Mouse (Mus musculus): ENCODE results near the gene Cdca8. TPM values are rescaled to one million over a fixed set of nuclear protein-coding genes. Genes with fewer than 3 reads are reported as not detected.

The Cdca8 gene
- polyA plus RNA-seq, 1 experiment from 2014 or later: 122 TPM

DNA sequence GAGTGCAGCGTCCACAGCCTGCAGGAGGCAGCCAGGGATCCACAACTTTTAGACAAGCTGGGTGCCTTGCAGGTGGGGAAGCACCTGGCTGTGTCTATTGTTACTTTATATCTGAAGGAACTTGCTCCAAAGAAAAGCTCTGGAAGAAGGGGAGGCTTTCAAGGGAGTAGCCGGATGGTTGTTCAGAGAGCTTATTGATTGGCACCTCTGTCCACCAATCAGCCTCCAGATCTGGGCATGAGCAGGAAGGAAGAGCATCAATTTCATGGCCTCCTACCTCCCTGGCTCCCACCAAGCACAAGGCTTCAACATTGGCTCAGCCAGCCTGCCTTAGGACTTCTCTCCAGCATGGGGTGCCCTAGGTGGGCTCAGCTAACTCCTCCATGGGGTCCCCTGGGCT, 34.2 kb upstream of the Cdca8 start:
- WGBS: 67% methylated on average over 2 of the region's 2 CpGs
- H3K27me3 ChIP-seq (ENCODE audit: control insufficient read depth, insufficient read depth, low read length): 0 out of 2 replicates have a peak, but pooled peaks cover 7% of the 10 kb centered on the region
- ATAC-seq (replicated peaks; ENCODE audit: extremely low read depth, insufficient read depth, low FRiP score): no peak

DNA sequence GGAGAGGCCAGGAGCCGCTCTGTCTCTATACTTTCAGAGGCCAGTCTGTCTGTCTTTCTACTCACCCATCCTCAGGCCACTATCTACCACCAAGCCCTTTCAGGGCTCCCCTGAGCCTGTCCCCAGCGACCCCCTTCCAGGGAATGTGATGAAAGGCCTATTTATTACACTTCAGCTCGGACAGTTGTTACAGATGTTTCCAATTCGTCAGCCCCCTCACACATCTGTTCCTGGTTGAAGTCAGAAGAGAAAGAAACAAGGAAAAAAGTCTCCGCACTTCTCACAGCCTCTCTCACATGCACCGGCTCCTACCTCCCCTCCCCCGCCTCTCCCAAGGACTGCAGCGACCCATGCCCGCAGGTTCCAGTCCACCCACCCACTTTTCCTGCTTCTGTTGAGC, 33.2 kb upstream of the Cdca8 start:
- 47% methylated on average over 9 of the region's 9 CpGs for WGBS
- no peak for ATAC-seq (replicated peaks; ENCODE audit: extremely low read depth, insufficient read depth, low FRiP score)
- Histone ChIP-seq H3K36me3 (ENCODE audit: control insufficient read depth, insufficient read depth) (no peaks in the 10 kb centered on the region), H3K9me3 (replicated peaks; ENCODE audit: control insufficient read depth, low read length) (no peaks in the 10 kb centered on the region), H3K4me3 (ENCODE audit: low read length) (no peak overlapping the region), H3K27me3 (ENCODE audit: control insufficient read depth, insufficient read depth, low read length) (0 out of 2 replicates have a peak, but pooled peaks cover 7% of the 10 kb centered on the region), H3K4me2 (ENCODE audit: low read depth, low read length) (no peak overlapping the region), H3K27ac (ENCODE audit: low read length) (no peak overlapping the region), H3K9ac (ENCODE audit: low read length) (no peak overlapping the region), H3K4me1 (ENCODE audit: control insufficient read depth, insufficient read depth, low read length) (no peaks in the 10 kb centered on the region)

More for the DNA sequence above, 34.2 kb upstream of the Cdca8 start:
- H3K9me3 ChIP-seq (replicated peaks; ENCODE audit: control insufficient read depth, low read length): no peaks in the 10 kb centered on the region
- H3K4me3 ChIP-seq (ENCODE audit: low read length): no peak overlapping the region
- H3K4me2 ChIP-seq (ENCODE audit: low read depth, low read length): no peak overlapping the region
- no peak overlapping the region for H3K9ac ChIP-seq (ENCODE audit: low read length)
- no peak overlapping the region for H3K27ac ChIP-seq (ENCODE audit: low read length)
- H3K36me3 ChIP-seq (ENCODE audit: control insufficient read depth, insufficient read depth): no peaks in the 10 kb centered on the region
- no peaks in the 10 kb centered on the region for H3K4me1 ChIP-seq (ENCODE audit: control insufficient read depth, insufficient read depth, low read length)

DNA sequence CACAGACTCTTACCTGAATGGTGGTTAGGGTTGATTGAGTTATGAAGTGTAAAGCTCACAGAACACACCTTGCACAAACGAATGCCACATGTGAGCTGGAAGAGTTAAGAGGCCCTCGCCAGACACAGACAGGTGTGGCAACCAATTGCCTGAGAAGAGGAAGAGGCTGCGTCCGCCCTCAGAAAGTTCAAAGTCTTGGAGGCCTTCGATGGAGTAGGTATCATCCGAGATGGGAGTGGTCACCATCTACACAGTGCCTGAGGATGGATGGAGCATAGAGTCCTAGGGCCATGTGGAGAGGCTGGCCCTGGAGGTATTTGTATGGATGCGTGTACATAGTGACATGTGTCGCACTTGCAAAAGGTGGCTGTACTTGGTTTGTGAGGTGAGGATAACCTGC, 32.0 kb upstream of the Cdca8 start:
- no peak overlapping the region for H3K4me2 ChIP-seq (ENCODE audit: low read depth, low read length)
- 69% methylated on average over 8 of the region's 8 CpGs for WGBS
- H3K27me3 ChIP-seq (ENCODE audit: control insufficient read depth, insufficient read depth, low read length): 0 out of 2 replicates have a peak, but pooled peaks cover 7% of the 10 kb centered on the region
- H3K9ac ChIP-seq (ENCODE audit: low read length): no peak overlapping the region
- no peak for ATAC-seq (replicated peaks; ENCODE audit: extremely low read depth, insufficient read depth, low FRiP score)
- no peaks in the 10 kb centered on the region for H3K36me3 ChIP-seq (ENCODE audit: control insufficient read depth, insufficient read depth)
- H3K27ac ChIP-seq (ENCODE audit: low read length): no peak overlapping the region
- H3K4me1 ChIP-seq (ENCODE audit: control insufficient read depth, insufficient read depth, low read length): no peaks in the 10 kb centered on the region
- H3K9me3 ChIP-seq (replicated peaks; ENCODE audit: control insufficient read depth, low read length): no peaks in the 10 kb centered on the region
- no peak overlapping the region for H3K4me3 ChIP-seq (ENCODE audit: low read length)

DNA sequence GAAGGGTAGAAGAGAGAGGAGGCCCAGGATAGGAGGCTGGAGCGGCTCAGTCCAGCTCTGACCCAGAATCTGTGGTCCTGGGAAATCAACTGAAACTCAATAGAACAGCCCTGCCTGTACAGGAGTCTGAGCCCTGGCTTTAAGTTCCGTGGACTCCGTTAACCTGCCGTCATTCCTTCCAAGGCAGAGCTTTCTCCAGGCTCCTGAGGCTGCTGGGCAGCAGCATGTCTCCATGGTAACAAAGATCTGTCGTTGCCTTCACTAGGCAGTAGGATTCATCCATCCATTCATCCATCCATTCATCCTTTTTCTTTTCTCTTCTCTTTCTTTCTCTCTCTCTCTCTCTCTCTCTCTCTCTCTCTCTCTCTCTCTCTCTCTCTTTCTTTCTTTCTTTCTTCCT, 31.6 kb upstream of the Cdca8 start:
- Histone ChIP-seq H3K4me1 (ENCODE audit: control insufficient read depth, insufficient read depth, low read length) (no peaks in the 10 kb centered on the region), H3K4me3 (ENCODE audit: low read length) (no peak overlapping the region), H3K4me2 (ENCODE audit: low read depth, low read length) (no peak overlapping the region), H3K36me3 (ENCODE audit: control insufficient read depth, insufficient read depth) (no peaks in the 10 kb centered on the region), H3K9me3 (replicated peaks; ENCODE audit: control insufficient read depth, low read length) (no peaks in the 10 kb centered on the region), H3K9ac (ENCODE audit: low read length) (no peak overlapping the region), H3K27ac (ENCODE audit: low read length) (no peak overlapping the region), H3K27me3 (ENCODE audit: control insufficient read depth, insufficient read depth, low read length) (0 out of 2 replicates have a peak, but pooled peaks cover 7% of the 10 kb centered on the region)
- WGBS: 53% methylated on average over 5 of the region's 5 CpGs
- ATAC-seq (replicated peaks; ENCODE audit: extremely low read depth, insufficient read depth, low FRiP score): no peak

DNA sequence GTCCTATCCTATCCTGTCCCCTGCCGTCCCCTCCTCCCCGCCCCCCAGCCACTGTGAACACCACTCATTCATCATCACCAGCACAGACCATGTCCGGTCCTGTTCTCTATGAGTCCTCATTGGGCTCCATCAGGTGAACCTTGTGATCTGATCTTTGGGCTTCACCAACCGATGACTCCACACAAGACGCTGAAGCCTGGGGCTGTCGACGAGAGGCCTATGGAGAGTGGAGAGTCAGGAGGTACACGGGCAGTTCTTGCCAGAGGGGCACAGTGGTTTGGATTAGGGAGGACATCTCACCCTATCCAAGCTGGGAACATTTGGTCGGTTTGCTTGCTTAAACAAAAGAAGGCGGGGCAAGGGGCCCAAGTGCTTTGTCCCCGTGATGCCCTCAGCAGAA, 31.1 kb upstream of the Cdca8 start:
- Histone ChIP-seq H3K36me3 (ENCODE audit: control insufficient read depth, insufficient read depth) (no peaks in the 10 kb centered on the region), H3K4me1 (ENCODE audit: control insufficient read depth, insufficient read depth, low read length) (no peaks in the 10 kb centered on the region), H3K4me2 (ENCODE audit: low read depth, low read length) (no peak overlapping the region), H3K27ac (ENCODE audit: low read length) (no peak overlapping the region), H3K9me3 (replicated peaks; ENCODE audit: control insufficient read depth, low read length) (no peaks in the 10 kb centered on the region), H3K9ac (ENCODE audit: low read length) (no peak overlapping the region), H3K4me3 (ENCODE audit: low read length) (no peak overlapping the region), H3K27me3 (ENCODE audit: control insufficient read depth, insufficient read depth, low read length) (0 out of 2 replicates have a peak, but pooled peaks cover 7% of the 10 kb centered on the region)
- 65% methylated on average over 11 of the region's 11 CpGs for WGBS
- ATAC-seq (replicated peaks; ENCODE audit: extremely low read depth, insufficient read depth, low FRiP score): no peak

DNA sequence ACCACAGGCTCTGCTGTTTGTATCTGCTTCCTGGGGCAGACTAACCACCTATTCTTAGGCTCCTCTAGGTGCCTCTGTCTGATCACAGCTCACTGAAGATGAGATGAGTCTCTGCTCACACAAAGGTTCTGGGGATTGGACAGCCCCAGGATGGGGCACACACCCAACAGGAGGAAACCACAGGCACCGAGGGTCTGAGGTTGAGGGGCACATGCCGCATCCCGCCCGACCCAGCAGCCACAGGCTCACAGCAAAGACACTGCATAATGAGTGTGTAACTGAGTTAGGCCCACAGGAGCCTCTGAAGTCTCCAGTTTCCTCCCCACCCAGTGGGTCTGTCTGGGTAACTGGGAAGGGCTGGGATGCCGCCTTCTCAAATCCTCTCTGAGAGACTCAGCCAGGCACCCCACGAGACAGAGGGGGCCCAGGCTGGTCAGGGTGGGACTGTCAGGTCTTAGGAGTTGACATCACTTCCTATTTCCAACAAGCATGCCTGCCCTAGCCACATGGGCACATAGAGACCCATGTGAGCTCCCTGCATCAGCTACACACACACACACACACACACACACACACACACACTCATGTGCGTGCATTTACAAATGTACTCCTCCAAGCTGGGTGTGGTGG, 30.2 kb upstream of the Cdca8 start:
- Histone ChIP-seq H3K27ac (ENCODE audit: low read length) (no peak overlapping the region), H3K9me3 (replicated peaks; ENCODE audit: control insufficient read depth, low read length) (no peaks in the 10 kb centered on the region), H3K4me3 (ENCODE audit: low read length) (no peak overlapping the region), H3K27me3 (ENCODE audit: control insufficient read depth, insufficient read depth, low read length) (0 out of 2 replicates have a peak, but pooled peaks cover 7% of the 10 kb centered on the region), H3K9ac (ENCODE audit: low read length) (no peak overlapping the region), H3K4me1 (ENCODE audit: control insufficient read depth, insufficient read depth, low read length) (no peaks in the 10 kb centered on the region), H3K4me2 (ENCODE audit: low read depth, low read length) (no peak overlapping the region), H3K36me3 (ENCODE audit: control insufficient read depth, insufficient read depth) (no peaks in the 10 kb centered on the region)
- WGBS: 67% methylated on average over 7 of the region's 7 CpGs
- no peak; the same call in 1 of the 2 replicates for ATAC-seq (replicated peaks; ENCODE audit: extremely low read depth, insufficient read depth, low FRiP score)

DNA sequence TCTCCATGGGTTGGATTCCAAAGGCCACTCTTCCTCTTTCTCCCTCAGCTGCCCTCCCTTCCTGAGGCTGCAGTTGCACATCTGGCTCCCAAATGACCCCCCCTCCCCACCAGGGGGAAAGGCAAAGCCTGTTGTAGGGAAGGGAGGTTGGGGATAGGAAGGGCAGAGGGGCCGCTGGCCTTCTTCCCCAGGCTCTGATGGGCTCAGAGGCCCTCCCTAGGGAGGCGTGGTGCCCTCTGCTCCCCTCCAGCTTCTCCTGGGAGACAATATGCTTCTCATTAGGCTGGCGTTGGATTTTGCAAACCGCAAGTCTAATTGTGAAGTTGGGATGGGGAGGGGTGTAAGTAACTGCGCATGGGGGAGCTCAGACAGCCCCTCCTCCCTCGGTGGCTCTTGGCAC, 29.6 kb upstream of the Cdca8 start:
- H3K36me3 ChIP-seq (ENCODE audit: control insufficient read depth, insufficient read depth): no peaks in the 10 kb centered on the region
- no peak for ATAC-seq (replicated peaks; ENCODE audit: extremely low read depth, insufficient read depth, low FRiP score)
- 0 out of 2 replicates have a peak, but pooled peaks cover 7% of the 10 kb centered on the region for H3K27me3 ChIP-seq (ENCODE audit: control insufficient read depth, insufficient read depth, low read length)
- H3K9ac ChIP-seq (ENCODE audit: low read length): no peak overlapping the region
- H3K4me1 ChIP-seq (ENCODE audit: control insufficient read depth, insufficient read depth, low read length): no peaks in the 10 kb centered on the region
- WGBS: 56% methylated on average over 6 of the region's 6 CpGs
- H3K27ac ChIP-seq (ENCODE audit: low read length): no peak overlapping the region
- no peaks in the 10 kb centered on the region for H3K9me3 ChIP-seq (replicated peaks; ENCODE audit: control insufficient read depth, low read length)
- no peak overlapping the region for H3K4me3 ChIP-seq (ENCODE audit: low read length)
- no peak overlapping the region for H3K4me2 ChIP-seq (ENCODE audit: low read depth, low read length)

DNA sequence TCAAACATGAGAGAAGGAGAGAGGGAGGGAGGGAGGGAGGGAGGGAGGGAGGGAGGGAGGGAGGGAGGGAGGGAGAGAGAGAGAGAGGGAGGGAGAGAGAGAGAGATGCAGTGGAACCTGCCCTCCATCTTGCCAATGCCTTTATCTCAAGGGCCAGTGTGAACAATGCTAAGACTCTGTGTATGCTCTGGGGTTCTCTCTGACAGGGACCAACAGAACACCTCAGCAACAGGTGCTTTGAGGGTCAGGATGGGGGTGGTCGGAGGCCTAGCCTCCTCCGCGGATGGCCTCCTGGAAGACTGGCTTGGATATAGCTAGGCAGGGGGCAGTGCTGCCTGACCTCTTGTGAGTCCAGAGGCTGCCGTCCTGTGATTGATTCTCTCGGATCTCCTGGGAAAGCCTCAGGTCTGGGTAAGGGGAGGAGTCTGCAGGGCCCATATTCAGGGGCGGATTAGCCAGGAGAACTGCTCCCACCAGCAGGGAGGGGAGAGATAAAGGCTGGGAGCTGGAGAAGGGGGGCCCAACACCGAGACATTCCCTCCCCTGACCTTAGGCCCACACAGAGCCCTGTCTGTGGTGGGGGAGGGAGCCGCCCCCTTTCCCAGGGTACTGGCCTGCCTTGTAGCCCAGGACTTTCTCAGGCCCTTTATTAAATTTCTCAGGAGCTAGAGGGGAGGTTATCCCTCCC, 25.9 kb upstream of the Cdca8 start:
- H3K9ac ChIP-seq (ENCODE audit: low read length): no peak overlapping the region
- H3K36me3 ChIP-seq (ENCODE audit: control insufficient read depth, insufficient read depth): no peaks in the 10 kb centered on the region
- WGBS: 20% methylated on average over 8 of the region's 8 CpGs
- no peaks in the 10 kb centered on the region for H3K4me1 ChIP-seq (ENCODE audit: control insufficient read depth, insufficient read depth, low read length)
- no peaks in the 10 kb centered on the region for H3K27me3 ChIP-seq (ENCODE audit: control insufficient read depth, insufficient read depth, low read length)
- H3K4me3 ChIP-seq (ENCODE audit: low read length): no peak overlapping the region
- no peaks in the 10 kb centered on the region for H3K9me3 ChIP-seq (replicated peaks; ENCODE audit: control insufficient read depth, low read length)
- ATAC-seq (replicated peaks; ENCODE audit: extremely low read depth, insufficient read depth, low FRiP score): no peak
- H3K4me2 ChIP-seq (ENCODE audit: low read depth, low read length): no peak overlapping the region
- H3K27ac ChIP-seq (ENCODE audit: low read length): no peak overlapping the region

DNA sequence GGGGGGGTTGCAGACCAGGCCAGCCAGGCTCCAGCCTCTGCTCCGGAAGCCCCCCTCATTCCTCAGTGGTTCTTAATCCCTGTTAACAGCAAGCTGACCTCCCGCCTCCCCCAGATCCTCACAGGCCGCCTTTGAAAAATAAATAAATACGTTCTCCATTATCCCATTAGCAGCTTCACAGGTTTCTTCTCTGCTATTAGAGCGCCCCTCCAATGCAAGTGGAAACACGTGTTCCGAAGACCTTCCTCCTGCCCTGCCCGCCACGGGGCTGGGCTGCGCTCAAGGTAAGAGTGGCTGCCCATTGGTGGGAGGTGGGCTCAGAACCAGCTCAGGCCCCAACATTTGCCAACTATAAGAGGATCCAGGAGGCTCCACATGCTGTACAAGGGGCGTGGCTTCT, 23.5 kb upstream of the Cdca8 start:
- Histone ChIP-seq H3K9me3 (replicated peaks; ENCODE audit: control insufficient read depth, low read length) (no peaks in the 10 kb centered on the region), H3K4me1 (ENCODE audit: control insufficient read depth, insufficient read depth, low read length) (no peaks in the 10 kb centered on the region), H3K4me3 (ENCODE audit: low read length) (no peak overlapping the region), H3K9ac (ENCODE audit: low read length) (no peak overlapping the region), H3K27ac (ENCODE audit: low read length) (no peak overlapping the region), H3K36me3 (ENCODE audit: control insufficient read depth, insufficient read depth) (no peaks in the 10 kb centered on the region), H3K27me3 (ENCODE audit: control insufficient read depth, insufficient read depth, low read length) (no peaks in the 10 kb centered on the region), H3K4me2 (ENCODE audit: low read depth, low read length) (no peak overlapping the region)
- 37% methylated on average over 11 of the region's 11 CpGs for WGBS
- ATAC-seq (replicated peaks; ENCODE audit: extremely low read depth, insufficient read depth, low FRiP score): no peak
